Mouse (Mus musculus) hindbrain, embryonic 15.5 days (tissue): ENCODE results near the gene Ppp1r3d. TPM values are rescaled to one million over a fixed set of nuclear protein-coding genes. Genes with fewer than 3 reads are reported as not detected.

Experiments
- ATAC-seq: fragments of 200-750 bp; cut with Nextera tagmentation; 2 replicates; pipeline ENCODE4 v1.8.0; 2017; ENCODE audit warnings: low read depth, moderate number of reproducible peaks, moderate TSS enrichment; ENCODE audit not compliant: low FRiP score
- H3K27ac ChIP-seq: fragments of 300-500 bp; sonication (generic); replicated peaks from 2 replicates; pipeline ENCODE4 v1.5.1; 2015; ENCODE audit warnings: mild to moderate bottlenecking, inconsistent platforms
- H3K27me3 ChIP-seq: fragments of 300-500 bp; sonication (generic); 2 replicates; pipeline ENCODE4 v1.6.1; 2015; ENCODE audit warnings: control low read depth, inconsistent platforms
- H3K36me3 ChIP-seq: fragments of 300-500 bp; sonication (generic); 2 replicates; pipeline ENCODE4 v1.6.1; 2015; ENCODE audit warnings: control low read depth, inconsistent platforms
- H3K4me1 ChIP-seq: fragments of 300-500 bp; sonication (generic); replicated peaks from 2 replicates; pipeline ENCODE4 v1.6.1; 2015; ENCODE audit warnings: control low read depth, inconsistent platforms
- H3K4me2 ChIP-seq: fragments of 300-500 bp; sonication (generic); 2 replicates; pipeline ENCODE4 v1.6.1; 2015; ENCODE audit warnings: moderate library complexity, mild to moderate bottlenecking, inconsistent platforms
- H3K4me3 ChIP-seq: fragments of 300-500 bp; sonication (generic); 2 replicates; pipeline ENCODE4 v1.5.1; 2015; ENCODE audit warnings: mild to moderate bottlenecking, inconsistent platforms
- H3K9ac ChIP-seq: fragments of 300-500 bp; sonication (generic); 2 replicates; pipeline ENCODE4 v1.6.1; 2015; ENCODE audit warnings: inconsistent platforms
- H3K9me3 ChIP-seq: fragments of 300-500 bp; sonication (generic); 2 replicates; pipeline ENCODE4 v1.6.1; 2016; ENCODE audit warnings: control low read depth, inconsistent platforms
- WGBS: fragments of 180-500 bp; shearing (Covaris S2); methylation state at CpG from one replicate; pipeline ENCODE4 v1.1.7; 2015; 5-methylcytosine and 5-hydroxymethylcytosine counted together
- polyA plus RNA-seq: library from polyadenylated mRNA; unstranded; fragments of >200 nt; fragmentation: Nextera tagmentation; extraction: Ambion mirVana; gene quantifications from 2 replicates; pipeline ENCODE4 v1.2.1, GENCODE M21; 2015

The Ppp1r3d gene
- 5.5 TPM in 2 replicates for polyA plus RNA-seq

DNA sequence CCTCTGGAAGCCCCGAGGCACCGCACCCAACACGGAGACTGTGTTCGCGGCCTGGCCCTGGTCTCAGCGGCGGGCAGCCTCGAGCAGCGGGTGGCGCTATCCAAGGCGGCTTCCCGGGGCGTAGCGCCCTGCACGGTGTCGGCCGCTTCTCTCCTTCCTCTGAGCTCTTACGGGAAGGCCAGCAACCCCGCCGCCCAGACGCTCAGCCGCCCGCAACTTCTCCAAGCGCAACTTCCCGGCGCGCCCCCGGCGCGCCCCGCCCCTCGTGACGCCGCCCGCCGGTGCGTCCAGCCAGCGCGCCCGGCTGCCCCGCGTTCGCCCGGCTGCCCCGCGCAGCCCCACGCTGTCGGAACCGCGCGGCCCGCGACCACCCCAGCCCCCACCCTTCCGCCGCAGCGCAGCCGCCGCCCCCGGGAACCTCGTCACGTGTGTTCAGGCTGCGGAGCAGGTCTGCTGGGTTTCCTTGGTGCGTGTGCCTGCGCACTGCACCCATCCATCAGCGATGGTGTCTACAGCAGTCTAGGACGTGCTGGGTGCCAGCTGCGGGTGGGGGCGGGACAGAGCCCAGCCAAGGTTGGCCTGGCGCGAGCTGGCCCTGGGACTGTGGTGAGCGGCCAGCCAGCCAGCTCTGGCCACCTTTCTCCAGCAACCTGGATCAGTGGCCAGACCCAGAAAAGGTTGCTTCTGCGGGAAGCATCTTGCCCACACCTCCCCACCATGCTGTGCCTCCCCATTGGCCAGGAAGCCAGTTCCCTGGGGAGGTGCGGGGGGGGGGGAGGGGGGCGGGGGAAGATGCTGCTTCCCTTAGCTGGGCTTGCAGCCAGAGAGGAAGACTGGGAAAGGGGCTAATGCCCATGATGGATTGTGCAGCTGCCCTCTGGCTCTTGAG lies at the start of gene Ppp1r3d, which contains the start of gene Fam217b:
Gene Ppp1r3d, minus strand, starts transcription at position 212 of the 889 bp plus-strand sequence.
Gene Fam217b, plus strand, starts transcription at position 264 of the 889 bp plus-strand sequence.
- H3K4me3 ChIP-seq, result peak within 1 kb of the TSS; percentile 72
- H3K4me1 ChIP-seq, result peaks cover 39% of the 10 kb centered on the region
- H3K9ac ChIP-seq, result peak within 1 kb of the TSS; percentile 74
- no peaks in the 10 kb centered on the region for H3K9me3 ChIP-seq
- WGBS, result 0% methylated on average over 73 of the region's 74 CpGs
- ATAC-seq, result peak; percentile 88
- H3K36me3 ChIP-seq, result no peaks in the 10 kb centered on the region
- H3K4me2 ChIP-seq, result peak within 1 kb of the TSS; percentile 100
- peak within 1 kb of the TSS; percentile 87 for H3K27ac ChIP-seq
- no peaks in the 10 kb centered on the region for H3K27me3 ChIP-seq

GRCm38 (mm10) chr2:178460353-178460752 lies 46.1 kb upstream of the Ppp1r3d start:
- Histone ChIP-seq H3K27me3 (no peaks in the 10 kb centered on the region), H3K4me3 (no peak overlapping the region), H3K9me3 (no peaks in the 10 kb centered on the region), H3K4me1 (peaks cover 10% of the 10 kb centered on the region), H3K36me3 (no peaks in the 10 kb centered on the region), H3K9ac (no peak overlapping the region), H3K4me2 (no peak overlapping the region), H3K27ac (no peak overlapping the region)
- WGBS, result 63% methylated on average over 5 of the region's 5 CpGs
- ATAC-seq, result no peak

DNA sequence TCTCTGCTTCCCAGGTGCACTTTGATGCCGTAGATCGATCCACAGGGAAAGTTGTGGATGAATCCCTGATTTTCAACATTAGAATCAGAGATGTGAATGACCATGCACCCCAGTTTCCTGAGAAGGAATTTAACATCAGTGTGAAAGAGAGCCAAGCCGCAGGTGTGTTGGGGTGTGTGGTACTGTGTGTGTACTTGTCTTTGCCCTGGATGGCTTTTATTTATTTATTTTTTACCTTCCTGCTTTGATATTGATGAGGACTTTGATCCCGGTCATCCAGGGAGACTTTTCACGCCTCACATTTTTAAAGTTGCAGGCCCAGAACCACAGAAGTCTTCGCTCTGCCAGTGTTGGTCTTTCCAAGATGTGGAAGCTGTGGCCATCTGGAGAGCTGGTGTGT lies 43.1 kb upstream of the Ppp1r3d start:
- Histone ChIP-seq H3K36me3 (no peaks in the 10 kb centered on the region), H3K4me3 (no peak overlapping the region), H3K27ac (no peak overlapping the region), H3K27me3 (no peaks in the 10 kb centered on the region), H3K9ac (no peak overlapping the region), H3K4me1 (peaks cover 23% of the 10 kb centered on the region), H3K9me3 (no peaks in the 10 kb centered on the region), H3K4me2 (no peak overlapping the region)
- no peak for ATAC-seq
- WGBS, result 95% methylated on average over 6 of the region's 6 CpGs

- Histone ChIP-seq H3K4me1 (peaks cover 16% of the 10 kb centered on the region), H3K9me3 (no peaks in the 10 kb centered on the region), H3K4me2 (peak overlapping the region; percentile 26), H3K36me3 (no peaks in the 10 kb centered on the region), H3K27me3 (no peaks in the 10 kb centered on the region), H3K9ac (no peak overlapping the region), H3K27ac (peak overlapping the region; percentile 56), H3K4me3 (no peak overlapping the region)
- 23% methylated on average over 17 of the region's 17 CpGs for WGBS
- ATAC-seq, result peak; percentile 84
Measured at GRCm38 (mm10) chr2:178454664-178455516, 40.6 kb upstream of the Ppp1r3d start.

DNA sequence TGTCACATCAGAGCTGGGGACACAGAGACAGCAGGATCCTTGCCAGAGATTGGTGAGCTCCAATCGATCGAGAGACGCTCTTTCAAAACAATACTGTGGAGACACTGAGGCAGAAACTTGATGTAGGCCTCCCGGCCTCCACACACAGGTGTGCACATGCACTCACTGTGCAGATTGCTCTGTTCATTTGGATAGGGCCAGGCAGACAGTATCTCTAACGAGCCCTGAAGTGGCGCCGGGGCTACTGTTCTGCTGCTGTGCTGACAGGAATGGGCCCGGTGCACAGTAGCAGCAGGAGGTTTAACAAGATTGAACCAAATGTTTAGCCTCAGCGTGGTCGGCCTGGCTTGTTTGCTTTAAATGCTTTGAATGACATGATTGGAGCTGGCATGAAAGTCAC lies 36.7 kb upstream of the Ppp1r3d start:
- WGBS, result 70% methylated on average over 10 of the region's 10 CpGs
- ATAC-seq, result no peak
- no peaks in the 10 kb centered on the region for H3K27me3 ChIP-seq

DNA sequence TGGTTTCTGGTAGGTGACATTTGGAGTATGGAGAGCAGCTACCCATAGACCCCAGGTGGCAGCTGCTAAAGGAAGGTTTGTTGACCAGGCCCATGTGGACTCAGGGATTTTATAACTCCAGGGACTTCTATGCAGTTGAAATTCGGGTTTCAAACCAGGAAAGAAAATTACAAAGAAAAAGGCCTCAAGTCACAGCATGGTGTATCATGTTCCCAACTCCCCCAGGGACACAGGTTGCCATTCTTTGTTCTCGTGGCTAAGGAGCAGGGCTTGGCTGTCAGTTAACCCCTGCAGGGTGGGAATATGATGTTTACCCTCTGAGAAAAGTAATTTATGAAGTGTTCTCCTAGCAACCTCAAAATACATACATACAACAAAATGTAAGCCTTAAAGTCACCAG lies 36.0 kb upstream of the Ppp1r3d start:
- Histone ChIP-seq H3K27me3 (no peaks in the 10 kb centered on the region), H3K27ac (no peak overlapping the region), H3K4me1 (peaks cover 12% of the 10 kb centered on the region), H3K4me3 (no peak overlapping the region), H3K9ac (no peak overlapping the region), H3K36me3 (no peaks in the 10 kb centered on the region), H3K9me3 (no peaks in the 10 kb centered on the region), H3K4me2 (no peak overlapping the region)
- 14% methylated on average over 2 of the region's 2 CpGs for WGBS
- no peak for ATAC-seq

More for the DNA sequence above, 36.7 kb upstream of the Ppp1r3d start:
- Histone ChIP-seq H3K4me1 (peaks cover 16% of the 10 kb centered on the region), H3K9ac (no peak overlapping the region), H3K4me2 (no peak overlapping the region), H3K9me3 (no peaks in the 10 kb centered on the region), H3K27ac (no peak overlapping the region), H3K4me3 (no peak overlapping the region), H3K36me3 (no peaks in the 10 kb centered on the region)

GRCm38 (mm10) chr2:178449386-178449785 lies 35.1 kb upstream of the Ppp1r3d start:
- peaks cover 3% of the 10 kb centered on the region; the same call in 1 of the 2 replicates for H3K4me1 ChIP-seq
- H3K27me3 ChIP-seq, result no peaks in the 10 kb centered on the region
- no peak overlapping the region for H3K4me3 ChIP-seq
- H3K36me3 ChIP-seq, result no peaks in the 10 kb centered on the region
- H3K9ac ChIP-seq, result no peak overlapping the region
- no peak overlapping the region for H3K4me2 ChIP-seq
- 83% methylated on average over 4 of the region's 4 CpGs for WGBS
- H3K27ac ChIP-seq, result no peak overlapping the region
- H3K9me3 ChIP-seq, result no peaks in the 10 kb centered on the region
- no peak for ATAC-seq

DNA sequence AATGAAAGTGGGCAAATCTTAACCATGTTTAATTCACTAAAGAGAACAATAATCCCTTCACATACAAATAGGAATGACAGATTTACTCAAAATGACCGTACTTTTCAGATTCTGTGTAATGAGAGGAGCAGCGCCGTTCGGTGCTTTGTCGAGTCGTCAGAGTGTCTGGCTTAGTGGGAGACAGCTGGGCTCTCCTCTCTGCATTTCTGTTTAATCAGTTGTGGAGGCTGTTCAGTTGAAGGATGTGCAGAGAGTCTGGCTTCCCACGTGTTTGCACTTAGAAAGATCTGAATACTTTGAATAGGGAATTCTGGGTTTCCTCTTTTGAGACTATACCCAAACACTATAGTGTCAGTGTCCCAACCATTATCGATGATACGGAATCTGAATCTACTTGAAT lies 23.0 kb upstream of the Ppp1r3d start:
- WGBS, result 53% methylated on average over 9 of the region's 9 CpGs
- no peaks in the 10 kb centered on the region for H3K4me1 ChIP-seq
- no peaks in the 10 kb centered on the region for H3K36me3 ChIP-seq
- H3K27me3 ChIP-seq, result no peaks in the 10 kb centered on the region
- H3K4me3 ChIP-seq, result no peak overlapping the region
- no peaks in the 10 kb centered on the region for H3K9me3 ChIP-seq
- no peak for ATAC-seq
- H3K9ac ChIP-seq, result no peak overlapping the region
- H3K27ac ChIP-seq, result no peak overlapping the region
- H3K4me2 ChIP-seq, result no peak overlapping the region

GRCm38 (mm10) chr2:178433903-178434302 lies 19.6 kb upstream of the Ppp1r3d start:
- H3K4me2 ChIP-seq, result no peak overlapping the region
- WGBS, result 90% methylated on average over 2 of the region's 2 CpGs
- H3K9me3 ChIP-seq, result no peaks in the 10 kb centered on the region
- H3K4me3 ChIP-seq, result no peak overlapping the region
- ATAC-seq, result no peak
- H3K4me1 ChIP-seq, result 0 out of 2 replicates have a peak, but pooled peaks cover 5% of the 10 kb centered on the region
- H3K9ac ChIP-seq, result no peak overlapping the region
- H3K36me3 ChIP-seq, result no peaks in the 10 kb centered on the region
- no peak overlapping the region for H3K27ac ChIP-seq
- H3K27me3 ChIP-seq, result no peaks in the 10 kb centered on the region

DNA sequence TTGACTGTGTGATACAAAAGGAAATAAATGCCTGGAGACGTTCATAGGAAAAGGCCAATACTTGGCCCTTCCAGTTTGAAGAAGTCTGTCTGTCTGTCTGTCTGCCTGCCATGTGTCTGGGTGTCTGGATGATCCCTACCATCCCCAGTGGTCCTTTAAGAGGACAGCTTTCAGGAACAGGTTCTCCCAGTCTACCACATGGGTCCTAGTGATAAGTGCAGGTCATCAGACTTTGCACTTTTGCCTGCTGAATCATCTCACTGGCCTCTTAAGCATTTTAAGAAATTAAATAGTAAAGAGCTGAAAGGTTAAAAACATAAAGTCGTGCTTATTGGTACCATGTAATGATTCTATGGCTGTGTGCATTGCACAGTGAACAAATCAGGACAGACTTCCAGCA lies 19.2 kb upstream of the Ppp1r3d start:
- H3K9me3 ChIP-seq, result no peaks in the 10 kb centered on the region
- no peaks in the 10 kb centered on the region for H3K36me3 ChIP-seq
- no peaks in the 10 kb centered on the region for H3K27me3 ChIP-seq
- 81% methylated on average over 2 of the region's 2 CpGs for WGBS
- no peak overlapping the region for H3K4me3 ChIP-seq
- H3K4me2 ChIP-seq, result no peak overlapping the region
- ATAC-seq, result no peak
- H3K9ac ChIP-seq, result no peak overlapping the region
- H3K27ac ChIP-seq, result no peak overlapping the region
- 0 out of 2 replicates have a peak, but pooled peaks cover 5% of the 10 kb centered on the region for H3K4me1 ChIP-seq

DNA sequence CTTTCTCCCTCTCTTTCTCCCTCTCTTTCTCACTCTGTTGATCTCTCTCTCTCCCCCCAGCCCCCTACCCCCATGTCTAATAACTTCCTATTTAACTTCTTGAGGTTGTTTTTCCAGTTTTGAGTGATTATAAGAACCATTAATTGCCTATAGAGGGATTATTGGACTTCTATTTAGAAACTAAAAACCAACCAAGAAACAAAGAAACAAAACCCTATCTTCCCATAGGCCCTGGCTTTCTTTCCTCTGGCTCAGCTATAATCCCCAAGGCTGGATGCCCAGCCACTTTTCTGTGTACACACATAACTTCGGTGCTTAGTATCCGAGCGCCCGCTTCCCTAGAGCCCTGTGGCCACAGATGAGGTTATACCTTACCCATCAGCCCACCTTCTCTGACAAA lies 16.0 kb upstream of the Ppp1r3d start, which contains the start of gene Cdh26:
Gene Cdh26, plus strand, starts transcription at position 301 of the 400 bp plus-strand sequence.
- Histone ChIP-seq H3K9me3 (no peaks in the 10 kb centered on the region), H3K4me1 (0 out of 2 replicates have a peak, but pooled peaks cover 5% of the 10 kb centered on the region), H3K9ac (no peak within 1 kb of the TSS), H3K27me3 (no peaks in the 10 kb centered on the region), H3K4me3 (no peak within 1 kb of the TSS), H3K4me2 (no peak within 1 kb of the TSS), H3K36me3 (no peaks in the 10 kb centered on the region), H3K27ac (no peak within 1 kb of the TSS)
- WGBS, result 92% methylated on average over 4 of the region's 4 CpGs
- no peak for ATAC-seq

DNA sequence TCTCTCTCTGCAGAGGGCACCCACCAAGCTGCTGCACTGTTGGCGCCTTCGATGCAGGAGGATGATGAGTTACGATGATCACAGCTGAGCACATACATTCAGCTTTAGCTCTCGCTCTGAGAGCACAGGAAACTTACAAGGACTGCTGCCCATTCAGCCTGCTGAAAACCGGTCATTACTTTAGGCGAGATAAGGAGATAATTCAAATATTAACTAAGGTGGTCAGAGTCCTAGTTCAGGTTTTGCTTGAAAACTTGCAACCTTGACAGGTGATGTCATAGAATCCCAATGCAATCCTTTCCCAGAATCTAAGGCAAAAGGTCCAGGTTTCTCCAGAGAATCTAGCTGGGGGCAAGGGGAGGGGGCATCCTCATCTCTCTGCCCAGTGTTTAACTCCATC lies 15.2 kb upstream of the Ppp1r3d start:
- Histone ChIP-seq H3K27ac (no peak overlapping the region), H3K9me3 (no peaks in the 10 kb centered on the region), H3K9ac (no peak overlapping the region), H3K4me2 (no peak overlapping the region), H3K27me3 (no peaks in the 10 kb centered on the region), H3K4me3 (no peak overlapping the region), H3K36me3 (no peaks in the 10 kb centered on the region), H3K4me1 (0 out of 2 replicates have a peak, but pooled peaks cover 5% of the 10 kb centered on the region)
- WGBS, result 80% methylated on average over 6 of the region's 6 CpGs
- no peak for ATAC-seq
